Mouse (Mus musculus): ENCODE results near the gene Ogdh.

DNA sequence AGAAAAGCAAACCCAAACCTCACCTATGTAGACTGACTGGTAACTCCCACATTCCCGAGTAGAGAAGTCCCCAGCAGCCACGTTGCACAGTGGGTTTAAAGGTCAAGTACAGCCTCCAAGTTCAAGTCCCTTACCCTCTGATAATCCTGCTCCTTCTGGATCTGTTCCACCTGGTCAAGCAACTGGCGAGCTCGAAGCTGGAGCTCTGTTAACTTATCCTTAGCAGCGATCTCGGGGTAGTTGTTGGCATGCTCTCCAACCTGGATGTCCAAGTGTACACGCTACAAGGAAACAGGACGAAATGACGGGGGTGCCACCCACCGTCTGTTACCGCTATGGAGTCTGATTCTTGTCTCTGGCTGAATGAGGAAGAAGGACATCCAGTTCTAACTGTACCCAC, 17.8 kb upstream of the Ogdh start:
- TF ChIP-seq CTCF (IDR thresholded peaks at IDR 0.05; ENCODE audit: low read depth) (no peak), EP300 (IDR thresholded peaks at IDR 0.05; ENCODE audit: low read depth) (no peak)

All from liver, postnatal 0 days (tissue).